Mouse (Mus musculus) liver, adult (tissue): ENCODE results near the gene Kcnq4.

Experiments
- GATA4 ChIP-seq: IDR thresholded peaks from 2 replicates; pipeline ENCODE4 v1.6.1; 2014; ENCODE audit warnings: mild to moderate bottlenecking, low read length; ENCODE audit not compliant: insufficient replicate concordance

The Kcnq4 gene

DNA sequence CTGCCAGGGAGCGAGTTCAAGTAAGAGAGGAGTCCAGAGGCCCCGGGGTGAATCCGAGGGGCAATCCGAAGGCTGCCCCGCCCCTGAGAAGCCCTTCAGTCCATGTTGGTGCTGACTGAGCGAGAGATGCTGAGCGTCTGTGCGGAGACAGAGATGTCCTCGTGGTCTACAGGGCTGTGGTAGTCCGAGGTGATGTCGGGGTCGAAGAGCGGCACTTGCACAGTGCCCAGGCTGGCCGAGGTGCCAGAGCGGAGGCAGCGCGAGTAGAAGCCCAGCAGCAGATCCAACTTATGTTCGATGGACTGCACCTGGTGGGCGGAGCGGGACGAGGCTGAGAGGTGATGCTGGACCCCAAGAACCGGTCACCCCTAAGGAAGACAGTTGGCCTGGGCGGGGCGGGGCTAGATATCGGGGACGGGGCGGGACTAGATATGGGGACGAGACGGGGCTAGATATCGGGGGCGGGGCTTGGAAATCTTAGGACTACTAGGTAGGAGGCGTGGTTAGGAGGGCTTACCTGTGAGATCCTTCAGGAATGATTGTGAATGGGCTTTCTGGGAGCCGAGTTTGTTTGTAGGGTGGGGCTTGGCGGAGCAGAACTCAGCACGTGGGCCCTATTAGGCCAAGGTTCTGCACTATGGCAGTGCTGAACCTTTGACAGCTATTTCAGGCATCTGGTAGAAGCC is 50.5 kb downstream of the Kcnq4 start:
- TF ChIP-seq GATA4: no peak

DNA sequence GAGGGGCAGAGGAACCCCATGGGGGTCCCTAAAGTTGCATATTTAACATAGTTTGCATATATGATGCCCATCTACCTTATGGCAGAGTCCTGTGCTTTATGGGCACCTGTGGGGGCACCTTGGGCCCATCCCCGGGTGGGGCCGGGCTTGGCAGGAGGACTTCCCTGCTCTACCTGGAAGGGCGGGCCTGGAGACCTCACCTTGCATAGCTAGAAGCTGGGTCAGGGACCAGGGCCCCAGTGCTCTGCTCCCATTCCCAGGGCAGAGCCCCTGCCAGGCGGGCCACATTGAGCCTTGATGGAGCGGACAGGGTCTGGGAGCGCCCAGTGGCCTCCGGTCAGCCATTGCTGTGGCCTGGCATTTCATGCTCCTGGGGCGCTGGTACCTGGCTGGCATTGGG is 51.1 kb downstream of the Kcnq4 start:
- TF ChIP-seq GATA4: no peak

DNA sequence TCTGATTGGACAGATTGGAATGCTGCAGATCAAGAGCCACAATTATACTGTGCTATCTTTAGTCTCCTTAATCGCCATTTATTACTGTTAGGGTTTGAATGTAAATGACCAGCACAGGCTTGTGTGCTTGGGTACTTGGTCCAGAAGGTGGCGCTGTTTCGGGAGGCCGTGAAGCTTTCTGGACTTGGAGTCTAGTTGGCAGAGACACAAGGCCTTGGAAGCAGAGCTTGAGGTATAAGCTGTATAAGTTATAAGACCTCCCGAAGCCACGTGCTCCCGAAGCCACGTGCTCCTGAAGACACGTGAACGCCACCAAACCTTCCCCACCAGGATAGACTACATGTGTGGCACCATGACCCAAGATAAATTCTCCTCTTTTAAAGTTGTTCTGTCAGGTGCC is 55.7 kb downstream of the Kcnq4 start:
- no peak for TF ChIP-seq GATA4

- TF ChIP-seq GATA4: no peak
Measured at GRCm38 (mm10) chr4:120689317-120689716, 59.1 kb downstream of the Kcnq4 start.

- no peak for TF ChIP-seq GATA4
Measured at GRCm38 (mm10) chr4:120687282-120687681, 61.1 kb downstream of the Kcnq4 start.

- no peak for TF ChIP-seq GATA4
Measured at GRCm38 (mm10) chr4:120683278-120683997, 65.0 kb downstream of the Kcnq4 start.

GRCm38 (mm10) chr4:120682168-120682567 is 66.2 kb downstream of the Kcnq4 start:
- no peak for TF ChIP-seq GATA4

DNA sequence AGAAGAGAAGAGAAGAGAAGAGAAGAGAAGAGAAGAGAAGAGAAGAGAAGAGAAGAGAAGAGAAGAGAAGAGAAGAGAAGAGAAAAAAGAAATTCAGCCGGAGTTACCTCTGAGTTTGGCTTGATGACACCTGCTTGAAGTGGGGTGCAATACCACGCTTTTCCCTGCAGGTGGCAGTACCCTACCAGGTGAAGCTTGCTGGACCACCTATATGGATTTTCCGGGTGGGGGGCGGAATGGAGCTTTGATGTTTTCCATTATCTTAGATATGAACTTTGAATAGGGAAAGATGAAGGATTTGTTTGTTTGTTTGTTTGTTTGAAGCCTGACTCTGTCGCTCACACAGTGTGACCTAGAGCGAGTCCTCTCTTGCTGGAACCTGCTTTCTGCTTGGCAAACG is 67.5 kb downstream of the Kcnq4 start:
- no peak for TF ChIP-seq GATA4

DNA sequence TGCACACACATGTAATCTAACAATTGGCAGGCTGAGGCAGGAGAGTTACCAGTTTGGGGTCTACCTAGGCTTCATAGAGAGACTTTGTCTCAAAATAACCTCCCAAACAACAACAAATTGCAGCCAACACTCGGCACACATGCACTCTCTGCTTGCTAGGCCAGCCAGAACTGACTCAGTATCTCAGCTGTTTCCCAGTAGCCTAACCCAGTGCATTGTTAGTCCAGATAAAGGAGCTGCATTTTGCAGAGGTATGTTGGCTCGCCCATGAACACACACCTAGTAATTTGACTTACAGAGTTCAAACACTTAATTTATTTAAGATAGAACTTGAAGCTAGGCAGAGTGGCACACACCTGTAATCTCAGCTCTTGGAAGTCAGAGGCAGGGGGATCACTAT is 72.8 kb downstream of the Kcnq4 start:
- TF ChIP-seq GATA4: no peak

- no peak for TF ChIP-seq GATA4
Measured at GRCm38 (mm10) chr4:120674775-120675451, 73.5 kb downstream of the Kcnq4 start.

- TF ChIP-seq GATA4: no peak
Measured at GRCm38 (mm10) chr4:120673606-120674005, 74.8 kb downstream of the Kcnq4 start.

DNA sequence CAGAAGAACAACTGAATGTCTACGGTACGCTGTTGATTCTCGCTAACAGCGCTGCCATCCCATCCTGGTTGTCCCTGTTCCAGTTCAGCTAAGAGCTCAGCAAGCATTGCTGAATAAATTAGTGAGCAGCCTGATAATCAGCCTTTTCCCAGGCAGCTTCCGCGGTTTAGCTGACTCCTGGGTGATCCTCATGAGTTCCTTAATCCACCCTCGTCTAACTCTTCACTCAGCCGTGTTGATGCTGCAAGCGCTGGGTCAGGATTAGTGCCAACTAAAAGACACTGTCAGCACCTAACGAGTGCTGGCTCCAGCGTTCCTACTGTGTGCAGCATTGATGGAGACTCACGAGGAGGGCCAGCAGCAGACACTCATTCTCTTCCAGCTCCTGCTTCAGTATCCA is 77.4 kb downstream of the Kcnq4 start:
- no peak for TF ChIP-seq GATA4

DNA sequence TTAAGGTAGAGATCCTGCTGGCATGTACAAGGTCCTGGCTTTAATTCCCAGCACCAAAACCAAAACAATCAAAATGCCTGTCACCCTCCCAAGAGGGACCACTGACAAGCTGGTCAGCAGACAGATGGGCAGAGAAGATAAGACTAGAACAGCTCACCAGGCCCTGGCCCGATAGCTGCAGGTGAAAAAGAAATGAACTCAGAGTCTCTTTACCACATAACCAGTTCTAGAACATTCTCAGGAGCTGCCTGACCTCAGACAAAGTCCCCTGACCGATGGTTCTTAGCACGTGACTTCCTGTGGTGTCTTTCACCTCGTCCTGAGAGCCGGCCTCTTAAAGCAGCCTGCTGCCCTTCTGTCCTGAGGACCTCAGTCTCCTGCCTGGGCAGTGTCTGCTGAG is 78.8 kb downstream of the Kcnq4 start:
- no peak for TF ChIP-seq GATA4

DNA sequence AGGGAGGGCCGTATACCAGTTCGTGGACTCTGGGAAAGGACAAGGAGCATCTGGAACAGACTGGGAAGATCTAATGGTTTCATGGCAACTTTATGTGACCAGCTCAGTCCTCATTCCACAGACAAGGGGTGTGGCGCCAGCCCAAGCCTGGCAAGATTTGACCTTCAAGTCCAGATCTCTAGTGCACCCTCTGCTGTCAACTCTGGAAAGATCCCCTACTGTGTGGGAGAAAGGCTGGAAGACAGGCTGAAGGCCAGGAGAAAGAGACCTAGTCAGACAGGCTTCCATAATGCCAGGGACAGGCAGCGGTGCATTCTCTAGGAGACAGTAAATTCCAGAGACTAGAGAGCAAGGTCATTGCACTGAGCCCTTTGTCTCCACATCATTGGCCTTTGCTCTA is 79.9 kb downstream of the Kcnq4 start:
- no peak for TF ChIP-seq GATA4

GRCm38 (mm10) chr4:120667555-120667954 is 80.9 kb downstream of the Kcnq4 start:
- no peak for TF ChIP-seq GATA4

DNA sequence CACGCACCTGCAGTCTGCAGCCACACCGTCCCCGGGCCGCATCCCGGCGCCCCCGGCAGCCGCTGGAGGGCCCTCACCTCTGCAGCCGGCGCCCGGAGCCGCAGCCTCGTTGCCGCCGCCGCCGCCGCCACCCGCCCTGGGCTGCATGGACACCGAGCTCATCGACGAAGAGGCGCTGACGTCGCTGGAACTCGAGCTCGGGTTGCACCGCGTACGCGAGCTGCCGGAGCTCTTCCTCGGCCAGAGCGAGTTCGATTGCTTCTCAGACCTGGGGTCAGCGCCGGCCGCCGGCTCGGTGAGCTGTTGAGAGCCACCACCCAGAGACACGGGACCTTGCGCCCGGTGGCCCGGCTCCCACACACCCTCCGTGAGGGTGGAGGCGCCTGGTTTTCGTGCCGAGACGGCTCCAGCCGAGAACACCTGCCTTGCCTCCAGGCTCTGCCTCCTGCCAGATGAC is 81.3 kb downstream of the Kcnq4 start:
- TF ChIP-seq GATA4: no peak

DNA sequence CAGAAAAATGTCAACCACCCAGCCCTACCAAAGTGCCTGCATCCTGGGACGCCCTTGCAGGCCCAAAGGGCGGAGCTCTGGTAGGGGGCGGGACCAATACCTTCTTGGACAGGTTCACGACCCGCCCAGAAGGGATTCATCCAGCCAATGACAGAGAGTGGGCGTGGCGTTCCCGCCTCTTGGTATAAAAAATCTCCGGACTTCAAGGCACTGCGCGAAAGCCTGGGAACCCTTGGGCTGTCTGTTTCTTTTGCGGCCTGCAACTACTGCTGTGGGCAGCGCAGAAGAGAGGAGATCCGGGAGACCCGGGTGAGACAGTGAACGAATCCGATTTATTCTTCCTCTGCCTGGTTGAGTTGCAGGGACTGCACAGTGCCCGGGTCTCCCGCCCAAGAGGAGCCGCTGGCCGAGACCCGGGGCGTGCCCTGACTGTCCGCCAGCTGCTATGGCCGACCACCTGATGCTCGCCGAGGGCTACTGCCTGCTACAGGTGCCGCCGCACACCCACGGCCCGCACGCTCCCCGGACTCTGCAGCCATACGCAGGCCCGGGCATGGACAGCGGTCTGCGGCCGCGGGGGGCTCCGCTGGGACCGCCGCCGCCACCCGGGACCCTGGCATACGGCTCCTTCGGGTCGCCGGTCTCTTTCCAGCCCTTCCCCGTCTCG is 81.9 kb downstream of the Kcnq4 start, which contains the start of gene Cited4:
TSS of gene Cited4 (plus strand) at position 215 of the 667 bp plus-strand sequence.
- no peak for TF ChIP-seq GATA4
